Mouse (Mus musculus) lung, adult 2 months (tissue): ENCODE results near the gene Gm40193. TPM values are rescaled to one million over a fixed set of nuclear protein-coding genes. Genes with fewer than 3 reads are reported as not detected.

Source experiments
- DNase-seq: peaks from one replicate; pipeline ENCODE4 v3.0.0; 2022
- H3K4me1 ChIP-seq: fragments of 200-500 bp; 2 replicates; pipeline ENCODE4 v1.6.1; 2011; ENCODE audit warnings: low read length; ENCODE audit not compliant: control insufficient read depth, insufficient read depth
- H3K4me3 ChIP-seq: fragments of 200-500 bp; replicated peaks from 2 replicates; pipeline ENCODE3; 2011; ENCODE audit warnings: low read depth, mild to moderate bottlenecking, control low read depth, low read length; ENCODE audit errors: extremely low read depth
- CTCF ChIP-seq: fragments of 200-500 bp; IDR thresholded peaks from 2 replicates; pipeline ENCODE4 v1.5.1; 2011; ENCODE audit warnings: mild to moderate bottlenecking, low read length, control low read depth; ENCODE audit not compliant: insufficient read depth
- POLR2A ChIP-seq: fragments of 200-500 bp; IDR thresholded peaks from 2 replicates; pipeline ENCODE4 v1.6.1; 2011; ENCODE audit warnings: low read depth, mild to moderate bottlenecking, control low read depth, low read length, borderline replicate concordance; ENCODE audit errors: extremely low read depth
- WGBS: fragments of 180-500 bp; shearing (Covaris S2); methylation state at CpG from one replicate; pipeline ENCODE4 v1.1.7; 2018; 5-methylcytosine and 5-hydroxymethylcytosine counted together
- polyA plus RNA-seq: library from polyadenylated mRNA; depleted of rRNA; stranded (reverse); fragments of >200 nt; gene quantifications from 2 replicates; pipeline ENCODE4 v1.2.3, GENCODE M21; 2012; rRNA removed

The Gm40193 gene
- polyA plus RNA-seq, 1 experiment: not detected

DNA sequence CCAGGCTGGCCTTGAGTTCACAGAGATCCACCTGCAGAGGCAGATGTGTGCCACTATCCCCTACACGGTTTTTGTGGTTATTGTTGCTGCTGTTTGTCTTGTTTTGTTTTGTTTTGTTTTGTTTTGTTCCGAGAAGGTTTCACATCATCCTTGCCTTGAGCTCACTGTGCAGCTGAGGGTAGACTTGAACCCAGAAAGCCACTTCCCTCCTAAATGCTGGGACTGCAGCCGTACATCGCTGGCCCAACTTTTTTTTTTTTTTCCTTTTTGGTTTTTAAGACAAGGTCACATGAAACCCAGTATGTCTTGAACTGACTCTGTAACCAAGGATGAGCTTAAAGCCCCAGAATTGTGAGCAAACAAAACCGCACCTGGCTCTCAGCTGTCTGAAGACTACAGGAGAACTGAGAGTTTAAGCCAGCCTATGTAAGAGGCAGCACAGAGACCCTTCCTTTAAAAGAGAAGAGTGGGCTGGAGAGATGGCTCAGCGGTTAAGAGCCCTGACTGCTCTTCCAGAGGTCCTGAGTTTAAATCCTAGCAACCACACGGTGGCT lies 25.7 kb downstream of the Gm40193 start:
- H3K4me1 ChIP-seq: peaks cover 2% of the 10 kb centered on the region; the same call in 1 of the 2 replicates
- 68% methylated on average over 7 of the region's 7 CpGs for WGBS
- no peak overlapping the region for H3K4me3 ChIP-seq
- DNase-seq: no peak
- no peak for TF ChIP-seq POLR2A
- TF ChIP-seq CTCF: no peak

DNA sequence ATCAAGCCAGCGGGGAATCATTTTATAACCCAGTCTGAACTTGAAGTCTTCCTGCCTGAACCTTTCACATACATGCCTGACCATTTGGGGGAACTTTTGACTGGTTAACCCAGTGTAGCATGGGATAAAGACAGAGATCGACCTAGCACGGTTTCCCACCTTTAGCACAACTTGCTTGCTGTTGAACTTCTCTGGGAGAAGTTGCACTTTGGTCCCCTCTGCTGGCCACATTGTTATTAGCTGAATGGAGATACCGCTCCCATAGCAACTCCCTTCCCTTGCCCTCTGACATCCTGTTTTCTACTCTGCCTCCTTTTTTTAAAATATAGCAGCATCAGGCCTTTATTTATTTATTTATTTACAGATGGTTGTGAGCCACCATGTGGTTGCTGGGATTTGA lies 26.4 kb downstream of the Gm40193 start:
- Histone ChIP-seq H3K4me3 (no peak overlapping the region), H3K4me1 (peaks cover 2% of the 10 kb centered on the region; the same call in 1 of the 2 replicates)
- peak; percentile 64 for DNase-seq
- 14% methylated on average over 4 of the region's 4 CpGs for WGBS
- TF ChIP-seq CTCF: peak; percentile 59
- TF ChIP-seq POLR2A: no peak

DNA sequence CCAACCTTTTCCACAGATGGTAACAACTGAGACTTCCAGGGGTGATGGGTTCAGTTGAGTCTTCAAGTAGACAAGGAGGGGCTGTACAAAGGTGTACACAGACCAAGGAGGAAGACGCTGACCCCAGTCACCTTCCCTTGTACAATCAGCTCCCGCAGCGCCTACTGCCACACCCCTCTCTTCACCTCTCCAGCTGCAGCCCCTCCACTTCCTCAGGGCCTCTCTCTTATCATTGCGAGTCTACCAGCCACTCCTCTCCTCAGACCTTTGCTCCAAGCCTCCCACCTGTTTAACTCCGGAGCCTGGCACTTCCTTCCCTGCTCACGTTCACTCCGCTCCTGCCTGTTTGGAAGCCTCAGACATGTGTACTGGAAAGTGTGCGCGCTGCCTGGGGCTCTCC lies 27.8 kb downstream of the Gm40193 start, which contains the start of gene Tm4sf5:
Tm4sf5 (plus strand) TSS at position 275 of the 400 bp plus-strand sequence.
- TF ChIP-seq CTCF (no peak), POLR2A (no peak)
- no peak for DNase-seq
- H3K4me3 ChIP-seq: no peak within 1 kb of the TSS
- peaks cover 2% of the 10 kb centered on the region; the same call in 1 of the 2 replicates for H3K4me1 ChIP-seq
- WGBS: 46% methylated on average over 9 of the region's 9 CpGs

DNA sequence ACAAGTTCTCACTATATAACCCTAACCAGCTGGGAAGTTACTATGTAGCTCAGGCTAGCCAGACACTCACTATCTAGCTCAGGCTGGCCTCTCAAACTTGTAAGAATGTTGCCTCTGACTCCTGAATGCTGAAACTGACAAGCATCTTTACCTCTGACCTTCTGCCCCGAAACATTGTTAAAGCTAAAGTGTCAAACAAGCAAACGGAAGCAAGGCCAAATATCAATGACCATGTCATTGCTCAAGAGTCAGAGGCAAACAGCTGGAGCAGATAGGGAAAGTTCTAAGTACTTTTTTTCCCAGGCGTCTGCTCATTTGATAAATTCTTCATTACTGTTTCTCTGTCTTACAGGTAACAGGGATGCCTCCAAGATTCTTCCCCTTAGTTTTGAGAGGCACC lies 30.7 kb downstream of the Gm40193 start:
- WGBS: 44% methylated on average over 3 of the region's 3 CpGs
- DNase-seq: no peak
- TF ChIP-seq POLR2A: no peak
- TF ChIP-seq CTCF: no peak
- peaks cover 2% of the 10 kb centered on the region; the same call in 1 of the 2 replicates for H3K4me1 ChIP-seq
- no peak overlapping the region for H3K4me3 ChIP-seq

DNA sequence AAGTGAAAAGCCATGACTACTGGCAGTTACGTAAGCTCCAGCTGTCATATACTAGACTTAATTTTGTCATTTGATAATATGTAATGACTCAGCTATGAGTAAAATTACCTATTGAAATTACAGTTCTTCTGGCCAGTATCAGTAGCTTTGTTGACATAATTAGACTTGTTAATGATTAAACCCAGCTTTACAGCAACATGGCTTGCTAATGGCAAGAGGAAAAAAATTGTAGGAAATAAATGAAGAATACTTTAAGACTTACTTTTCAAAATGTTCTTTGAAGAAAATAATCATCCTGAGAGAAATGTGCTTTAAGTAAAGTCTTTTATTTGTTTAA lies 32.3 kb downstream of the Gm40193 start:
- H3K4me1 ChIP-seq: no peaks in the 10 kb centered on the region
- TF ChIP-seq CTCF: no peak
- TF ChIP-seq POLR2A: no peak
- WGBS: 75% methylated on average over 1 of the region's 1 CpGs

DNA sequence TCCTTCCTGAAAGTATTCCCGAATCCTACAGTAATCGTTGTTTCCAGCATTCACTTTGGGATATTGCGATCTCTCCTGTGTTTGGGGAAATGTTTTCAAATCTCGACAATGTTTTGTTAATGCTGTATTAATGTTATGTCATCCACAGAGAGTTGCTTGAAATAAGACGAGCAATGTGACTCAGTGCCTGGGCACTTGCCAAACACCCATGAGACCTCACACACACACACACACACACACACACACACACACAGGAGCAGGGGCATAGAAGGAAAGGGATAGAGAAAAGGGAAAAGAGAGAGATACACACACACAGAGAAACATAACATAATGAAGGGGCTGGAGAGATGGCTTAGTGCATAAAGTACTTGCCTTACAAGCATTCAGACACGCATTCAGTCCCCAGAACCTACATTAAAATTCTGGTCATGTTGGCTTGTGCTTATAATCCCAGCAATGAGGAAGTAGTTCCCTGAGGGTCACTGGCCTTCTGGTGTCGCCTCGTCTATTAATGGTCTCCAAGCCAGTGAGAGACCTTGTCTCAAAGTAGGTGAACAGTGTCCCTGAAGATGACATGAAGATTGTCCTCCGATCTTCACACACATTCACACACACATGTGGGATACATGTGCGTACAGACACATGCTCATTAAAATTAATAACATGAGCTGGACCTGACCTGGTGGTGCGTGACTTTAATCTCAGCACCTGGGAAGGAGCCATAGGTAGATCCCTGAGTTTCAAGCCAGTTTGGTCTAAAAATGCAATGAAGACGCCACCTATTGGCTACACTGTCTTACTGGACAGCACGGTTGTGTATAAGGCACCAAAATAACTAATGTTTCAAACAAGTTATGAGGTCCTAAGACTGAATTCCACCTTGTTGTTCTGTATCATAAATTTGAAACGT lies 32.9 kb downstream of the Gm40193 start:
- DNase-seq: no peak
- 57% methylated on average over 14 of the region's 14 CpGs for WGBS

More for the DNA sequence above, 32.3 kb downstream of the Gm40193 start:
- no peak overlapping the region for H3K4me3 ChIP-seq
- DNase-seq: no peak

DNA sequence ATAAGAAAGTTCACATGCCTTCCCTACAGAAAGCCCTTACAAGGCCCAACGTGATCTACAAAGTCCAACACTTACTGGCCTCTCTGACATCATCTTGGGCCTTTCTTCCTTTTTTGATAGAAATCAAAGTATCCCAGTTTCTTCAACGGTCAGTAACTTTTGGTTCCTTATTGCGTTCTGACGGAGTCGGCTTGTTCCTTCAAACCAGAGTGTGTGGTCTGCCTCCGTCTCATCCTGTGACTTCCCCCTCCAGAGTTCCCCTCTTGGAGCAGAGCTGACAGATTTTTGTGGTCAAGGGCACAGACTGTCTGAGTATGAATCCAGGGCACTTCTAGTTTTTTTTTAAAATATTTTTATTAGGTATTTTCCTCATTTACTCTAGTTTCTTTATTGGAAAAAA lies 43.1 kb downstream of the Gm40193 start:
- WGBS: 67% methylated on average over 6 of the region's 6 CpGs
- H3K4me1 ChIP-seq: no peaks in the 10 kb centered on the region
- H3K4me3 ChIP-seq: no peak overlapping the region
- no peak for DNase-seq
- TF ChIP-seq CTCF (no peak), POLR2A (no peak)

More for the DNA sequence above, 32.9 kb downstream of the Gm40193 start:
- no peaks in the 10 kb centered on the region for H3K4me1 ChIP-seq
- TF ChIP-seq CTCF: peak; percentile 12; the same call in 1 of the 2 replicates
- no peak for TF ChIP-seq POLR2A
- no peak overlapping the region for H3K4me3 ChIP-seq

DNA sequence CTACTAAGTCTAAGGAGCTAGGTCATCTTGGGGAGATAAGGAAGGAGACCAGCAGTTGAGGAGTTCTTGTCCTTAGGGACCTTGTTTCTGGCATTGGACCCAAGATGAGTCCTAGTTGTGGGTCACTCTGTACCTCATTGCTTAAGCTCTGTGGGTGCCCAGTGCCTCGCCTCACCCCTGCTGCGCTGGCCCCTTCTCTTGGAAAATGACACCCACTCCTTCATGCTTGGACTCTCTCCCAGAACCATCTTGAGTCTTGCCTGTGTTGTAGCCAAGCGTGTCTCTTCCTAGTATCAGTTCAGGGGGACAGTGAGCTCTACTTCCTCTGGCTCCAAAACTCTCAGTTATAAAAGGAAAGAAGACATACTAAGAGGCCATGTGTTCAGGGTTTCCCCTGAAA lies 43.6 kb downstream of the Gm40193 start:
- Histone ChIP-seq H3K4me3 (no peak overlapping the region), H3K4me1 (no peaks in the 10 kb centered on the region)
- DNase-seq: no peak
- TF ChIP-seq POLR2A: no peak
- TF ChIP-seq CTCF: no peak
- WGBS: 70% methylated on average over 3 of the region's 3 CpGs

DNA sequence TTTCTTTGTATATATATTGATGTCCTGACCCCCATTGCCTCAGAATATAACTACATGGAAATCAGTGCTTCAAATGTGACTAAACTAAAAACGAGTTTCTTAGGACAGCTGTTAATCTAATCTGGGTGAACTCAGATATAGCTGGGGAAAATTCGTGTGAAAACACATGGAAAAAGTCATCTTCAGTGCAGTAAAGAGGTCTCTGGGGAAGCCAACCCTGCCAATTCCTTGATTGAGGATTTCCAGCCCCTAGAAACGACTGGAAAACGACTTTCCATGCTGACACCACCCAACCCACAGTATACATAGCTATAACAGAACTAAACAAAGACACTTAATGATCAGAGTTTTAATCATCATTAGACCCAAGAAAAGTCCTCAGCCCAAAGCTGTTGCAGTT lies 44.9 kb downstream of the Gm40193 start:
- Histone ChIP-seq H3K4me3 (no peak overlapping the region), H3K4me1 (no peaks in the 10 kb centered on the region)
- DNase-seq: no peak
- no peak for TF ChIP-seq POLR2A
- TF ChIP-seq CTCF: no peak
- 41% methylated on average over 4 of the region's 4 CpGs for WGBS

DNA sequence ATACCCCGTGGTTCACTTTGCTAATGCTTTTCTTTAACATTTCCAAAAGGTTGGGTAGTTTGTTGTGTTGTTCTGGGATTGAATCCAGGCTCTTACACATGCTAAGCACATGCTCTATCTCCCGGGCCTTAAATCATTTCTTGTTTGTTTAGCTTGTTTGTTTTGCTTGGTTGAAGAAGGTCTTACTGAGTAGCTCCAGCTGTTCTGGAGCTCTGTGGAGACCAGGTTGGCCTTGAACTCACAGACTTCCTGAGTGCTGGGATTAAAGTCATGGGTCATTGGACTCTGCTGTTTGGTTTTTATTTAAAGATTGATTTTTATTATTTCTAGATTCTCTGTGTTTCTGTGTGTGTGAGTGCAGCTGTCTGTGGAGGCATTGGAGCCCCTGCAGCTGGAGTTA lies 47.2 kb downstream of the Gm40193 start:
- 36% methylated on average over 2 of the region's 2 CpGs for WGBS
- DNase-seq: no peak
- Histone ChIP-seq H3K4me1 (no peaks in the 10 kb centered on the region), H3K4me3 (no peak overlapping the region)
- TF ChIP-seq POLR2A: no peak
- TF ChIP-seq CTCF: no peak

Other genes with a start within 250 kb of the Gm40193 start
- 0.31 and 0.40 TPM in 2 replicates for gene Alox12e, start 210.3 kb downstream of the Gm40193 start, polyA plus RNA-seq
- gene Alox15, start 180.9 kb downstream of the Gm40193 start, polyA plus RNA-seq: 4.2 and 14.2 TPM in 2 replicates
- 15.9 and 17.4 TPM in 2 replicates for gene Pelp1, start 122.9 kb downstream of the Gm40193 start, polyA plus RNA-seq
- 48.2 and 80.2 TPM in 2 replicates for gene Arrb2, start 100.3 kb downstream of the Gm40193 start, polyA plus RNA-seq
- 21.6 and 26.9 TPM in 2 replicates for gene Med11, start 81.0 kb downstream of the Gm40193 start, polyA plus RNA-seq
- 8.7 and 12.3 TPM in 2 replicates for gene Zmynd15, start 73.5 kb downstream of the Gm40193 start, polyA plus RNA-seq
- gene Cxcl16, start 73.0 kb downstream of the Gm40193 start, polyA plus RNA-seq: 67.2 and 74.6 TPM in 2 replicates
- gene Tm4sf5, start 27.7 kb downstream of the Gm40193 start, polyA plus RNA-seq: 0.50 and 1.00 TPM in 2 replicates
- gene Vmo1, start 18.3 kb downstream of the Gm40193 start, polyA plus RNA-seq: 0.20 and 0.26 TPM in 2 replicates
- 0.12 and 0.34 TPM in 2 replicates for gene Gltpd2, start 13.7 kb downstream of the Gm40193 start, polyA plus RNA-seq
- gene Psmb6, start 7.6 kb downstream of the Gm40193 start, polyA plus RNA-seq: 202 and 264 TPM in 2 replicates
- 32.4 and 47.2 TPM in 2 replicates for gene Pld2, start 7.1 kb upstream of the Gm40193 start, polyA plus RNA-seq
- gene Mink1, start 29.9 kb upstream of the Gm40193 start, polyA plus RNA-seq: 119 and 120 TPM in 2 replicates
- 0.16 TPM in 1 of 2 replicates, not detected in the other for gene 4930544D05Rik, start 82.9 kb upstream of the Gm40193 start, polyA plus RNA-seq
- 0.41 and 0.91 TPM in 2 replicates for gene Chrne, start 86.3 kb upstream of the Gm40193 start, polyA plus RNA-seq
- gene Gp1ba, start 106.2 kb upstream of the Gm40193 start, polyA plus RNA-seq: 0.70 and 1.7 TPM in 2 replicates
- 116 and 146 TPM in 2 replicates for gene Rnf167, start 114.3 kb upstream of the Gm40193 start, polyA plus RNA-seq
- 83.6 and 113 TPM in 2 replicates for gene Slc25a11, start 114.5 kb upstream of the Gm40193 start, polyA plus RNA-seq
- 933 and 1,129 TPM in 2 replicates for gene Pfn1, start 121.7 kb upstream of the Gm40193 start, polyA plus RNA-seq
- 19.6 and 97.3 TPM in 2 replicates for gene Eno3, start 124.3 kb upstream of the Gm40193 start, polyA plus RNA-seq
- 24.7 and 39.0 TPM in 2 replicates for gene Spag7, start 136.5 kb upstream of the Gm40193 start, polyA plus RNA-seq
- 33.1 and 35.7 TPM in 2 replicates for gene Camta2, start 155.2 kb upstream of the Gm40193 start, polyA plus RNA-seq
- 1.6 and 2.0 TPM in 2 replicates for gene Inca1, start 167.2 kb upstream of the Gm40193 start, polyA plus RNA-seq
- gene Kif1c, start 167.6 kb upstream of the Gm40193 start, polyA plus RNA-seq: 78.2 and 103 TPM in 2 replicates
- 1.4 and 2.3 TPM in 2 replicates for gene Zfp3, start 231.3 kb upstream of the Gm40193 start, polyA plus RNA-seq